Mouse (Mus musculus): ENCODE data around the gene Glul. TPM values are rescaled to one million over a fixed set of nuclear protein-coding genes. Genes with fewer than 3 reads are reported as not detected.
A peak's percentile ranks its signal among the peaks of the same experiment; 100 is the strongest.

The Glul gene
- polyA plus RNA-seq, 1 experiment from 2014 or later, result 330 TPM

- Histone ChIP-seq H3K4me2 (replicated peaks; ENCODE audit: low read depth) (peak overlapping the region; percentile 72), H3K36me3 (ENCODE audit: control insufficient read depth, insufficient read depth, low read length) (peaks cover 11% of the 10 kb centered on the region; the same call in 1 of the 2 replicates), H3K9ac (ENCODE audit: low read length) (peak overlapping the region; percentile 53), H3K4me1 (replicated peaks; ENCODE audit: control insufficient read depth, insufficient read depth) (peaks cover 3% of the 10 kb centered on the region), H3K27ac (replicated peaks) (peak overlapping the region; percentile 97), H3K27me3 (ENCODE audit: control insufficient read depth, insufficient read depth, low read length) (no peaks in the 10 kb centered on the region), H3K4me3 (ENCODE audit: low read depth, low read length) (peak overlapping the region; percentile 98), H3K9me3 (ENCODE audit: control insufficient read depth, low read length) (no peaks in the 10 kb centered on the region)
- TF ChIP-seq CTCF (IDR thresholded peaks at IDR 0.05; ENCODE audit: low read depth) (no peak), EP300 (optimal IDR thresholded peaks at IDR 0.05) (no peak)
- DNase-seq (ENCODE audit: low spot score), result no peak
- 15% methylated on average over 22 of the region's 22 CpGs for WGBS
- ATAC-seq (ENCODE audit: low FRiP score, low TSS enrichment), result peak; percentile 12; the same call in 1 of the 2 replicates
Observed at GRCm38 (mm10) chr1:153898989-153899730, 584 bp upstream of the Glul start.

GRCm38 (mm10) chr1:153900381-153900780 lies 637 bp downstream of the Glul start:
- no peak for DNase-seq (ENCODE audit: low spot score)
- H3K4me3 ChIP-seq (ENCODE audit: low read depth, low read length), result peak overlapping the region; percentile 98
- H3K27ac ChIP-seq (replicated peaks), result peak overlapping the region; percentile 97
- peak overlapping the region; percentile 72 for H3K4me2 ChIP-seq (replicated peaks; ENCODE audit: low read depth)
- peak; percentile 10 for ATAC-seq (ENCODE audit: low FRiP score, low TSS enrichment)
- WGBS, result under 1% methylated on average over 36 of the region's 36 CpGs
- no peaks in the 10 kb centered on the region for H3K27me3 ChIP-seq (ENCODE audit: control insufficient read depth, insufficient read depth, low read length)
- H3K36me3 ChIP-seq (ENCODE audit: control insufficient read depth, insufficient read depth, low read length), result peaks cover 20% of the 10 kb centered on the region; the same call in 1 of the 2 replicates
- peaks cover 3% of the 10 kb centered on the region for H3K4me1 ChIP-seq (replicated peaks; ENCODE audit: control insufficient read depth, insufficient read depth)
- peak overlapping the region; percentile 98 for H3K9ac ChIP-seq (ENCODE audit: low read length)
- no peaks in the 10 kb centered on the region for H3K9me3 ChIP-seq (ENCODE audit: control insufficient read depth, low read length)
- TF ChIP-seq EP300 (optimal IDR thresholded peaks at IDR 0.05), result no peak
- TF ChIP-seq CTCF (IDR thresholded peaks at IDR 0.05; ENCODE audit: low read depth), result no peak

- Histone ChIP-seq H3K9me3 (ENCODE audit: control insufficient read depth, low read length) (no peaks in the 10 kb centered on the region), H3K4me2 (replicated peaks; ENCODE audit: low read depth) (peak overlapping the region; percentile 72), H3K36me3 (ENCODE audit: control insufficient read depth, insufficient read depth, low read length) (peaks cover 24% of the 10 kb centered on the region; the same call in 1 of the 2 replicates), H3K9ac (ENCODE audit: low read length) (peak overlapping the region; percentile 98), H3K4me3 (ENCODE audit: low read depth, low read length) (peak overlapping the region; percentile 98), H3K27me3 (ENCODE audit: control insufficient read depth, insufficient read depth, low read length) (no peaks in the 10 kb centered on the region), H3K27ac (replicated peaks) (peak overlapping the region; percentile 97), H3K4me1 (replicated peaks; ENCODE audit: control insufficient read depth, insufficient read depth) (peaks cover 3% of the 10 kb centered on the region)
- ATAC-seq (ENCODE audit: low FRiP score, low TSS enrichment), result no peak
- DNase-seq (ENCODE audit: low spot score), result peak; percentile 52
- TF ChIP-seq CTCF (IDR thresholded peaks at IDR 0.05; ENCODE audit: low read depth) (no peak), EP300 (optimal IDR thresholded peaks at IDR 0.05) (no peak)
- WGBS, result 1% methylated on average over 25 of the region's 25 CpGs
Observed at GRCm38 (mm10) chr1:153900860-153901730, 1.4 kb downstream of the Glul start.

GRCm38 (mm10) chr1:153903006-153903405 lies 3.3 kb downstream of the Glul start:
- ATAC-seq (ENCODE audit: low FRiP score, low TSS enrichment) (peak; percentile 6; the same call in 1 of the 2 replicates), DNase-seq (ENCODE audit: low spot score) (peak; percentile 67)
- H3K9me3 ChIP-seq (ENCODE audit: control insufficient read depth, low read length), result no peaks in the 10 kb centered on the region
- no peaks in the 10 kb centered on the region for H3K27me3 ChIP-seq (ENCODE audit: control insufficient read depth, insufficient read depth, low read length)
- H3K27ac ChIP-seq (replicated peaks), result no peak overlapping the region
- peak overlapping the region; percentile 72 for H3K4me2 ChIP-seq (replicated peaks; ENCODE audit: low read depth)
- peaks cover 40% of the 10 kb centered on the region for H3K36me3 ChIP-seq (ENCODE audit: control insufficient read depth, insufficient read depth, low read length)
- no peak overlapping the region for H3K9ac ChIP-seq (ENCODE audit: low read length)
- peaks cover 3% of the 10 kb centered on the region for H3K4me1 ChIP-seq (replicated peaks; ENCODE audit: control insufficient read depth, insufficient read depth)
- 59% methylated on average over 13 of the region's 13 CpGs for WGBS
- peak overlapping the region; percentile 25 for H3K4me3 ChIP-seq (ENCODE audit: low read depth, low read length)
- TF ChIP-seq CTCF (IDR thresholded peaks at IDR 0.05; ENCODE audit: low read depth) (no peak), EP300 (optimal IDR thresholded peaks at IDR 0.05) (no peak)

GRCm38 (mm10) chr1:153904236-153904635 lies 4.5 kb downstream of the Glul start:
- ATAC-seq (ENCODE audit: low FRiP score, low TSS enrichment) (no peak), DNase-seq (ENCODE audit: low spot score) (no peak)
- Histone ChIP-seq H3K4me1 (replicated peaks; ENCODE audit: control insufficient read depth, insufficient read depth) (no peaks in the 10 kb centered on the region; the same call in none of the 2 replicates), H3K9me3 (ENCODE audit: control insufficient read depth, low read length) (no peaks in the 10 kb centered on the region), H3K36me3 (ENCODE audit: control insufficient read depth, insufficient read depth, low read length) (peaks cover 49% of the 10 kb centered on the region), H3K9ac (ENCODE audit: low read length) (no peak overlapping the region), H3K27ac (replicated peaks) (no peak overlapping the region), H3K4me3 (ENCODE audit: low read depth, low read length) (no peak overlapping the region), H3K27me3 (ENCODE audit: control insufficient read depth, insufficient read depth, low read length) (no peaks in the 10 kb centered on the region), H3K4me2 (replicated peaks; ENCODE audit: low read depth) (no peak overlapping the region)
- no peak for TF ChIP-seq CTCF (IDR thresholded peaks at IDR 0.05; ENCODE audit: low read depth)
- TF ChIP-seq EP300 (optimal IDR thresholded peaks at IDR 0.05), result no peak
- 89% methylated on average over 14 of the region's 14 CpGs for WGBS

Measured in stomach, postnatal 0 days (tissue).